Mouse (Mus musculus) gastrocnemius, adult 8-10 months (tissue): ENCODE data around the gene Fam227a. TPM values are rescaled to one million over a fixed set of nuclear protein-coding genes. Genes with fewer than 3 reads are reported as not detected.
A peak's percentile ranks its signal among the peaks of the same experiment; 100 is the strongest.
"Not testable (repeated sequence)": the region's sequence is repeated elsewhere in the genome, so short reads cannot be mapped to it uniquely, and the experiment has no call there.

Experiments used
- DNase-seq, 2 experiments: peaks; one replicate each; pipeline ENCODE4 v3.0.0; 2022; ENCODE audit warnings: low spot score in 2 of 2
- total RNA-seq, 4 experiments: library from RNA; stranded (reverse); gene quantifications; 2 replicates each; pipeline ENCODE4 v1.2.4; 2022

Gene Fam227a
- total RNA-seq, 4 experiments from 2014 or later: 0.27 to 1.1 (median 0.84) TPM

- no peak for DNase-seq
These were observed 25.9 kb upstream of the Fam227a start for GRCm38 (mm10) chr15:79684616-79685015.

- no peak for DNase-seq
These were observed 25.1 kb upstream of the Fam227a start for GRCm38 (mm10) chr15:79683707-79684465.

- no peak for DNase-seq
These were observed 24.4 kb upstream of the Fam227a start for GRCm38 (mm10) chr15:79683146-79683545.

GRCm38 (mm10) chr15:79681973-79682372 lies 23.2 kb upstream of the Fam227a start:
- DNase-seq: no peak

GRCm38 (mm10) chr15:79677936-79678335 lies 19.2 kb upstream of the Fam227a start:
- no peak for DNase-seq

- DNase-seq: not testable (repeated sequence)
These were observed 13.1 kb upstream of the Fam227a start for GRCm38 (mm10) chr15:79671828-79672348.

GRCm38 (mm10) chr15:79670972-79671299 lies 12.2 kb upstream of the Fam227a start:
- no peak for DNase-seq

GRCm38 (mm10) chr15:79670249-79670971 lies 11.7 kb upstream of the Fam227a start, which contains the start of gene Tomm22:
TSS of gene Tomm22 (plus strand) at chr15:79670861.
- DNase-seq: peak; percentile 70 to 84

GRCm38 (mm10) chr15:79669195-79669594 lies 10.4 kb upstream of the Fam227a start:
- no peak for DNase-seq

GRCm38 (mm10) chr15:79664666-79665065 lies 5.9 kb upstream of the Fam227a start:
- no peak for DNase-seq

GRCm38 (mm10) chr15:79661852-79662251 lies 3.1 kb upstream of the Fam227a start:
- DNase-seq: no peak

GRCm38 (mm10) chr15:79657837-79658530 lies 772 bp downstream of the Fam227a start:
- peak; percentile 67 to 71 for DNase-seq

- no peak for DNase-seq
These were observed 2.3 kb downstream of the Fam227a start for GRCm38 (mm10) chr15:79656451-79656850.

- DNase-seq: no peak
These were observed 7.3 kb downstream of the Fam227a start for GRCm38 (mm10) chr15:79651481-79651880.

- no peak for DNase-seq
These were observed 8.2 kb downstream of the Fam227a start for GRCm38 (mm10) chr15:79650569-79650968.

GRCm38 (mm10) chr15:79648130-79648529 lies 10.6 kb downstream of the Fam227a start:
- DNase-seq: no peak

- no peak for DNase-seq
These were observed 13.3 kb downstream of the Fam227a start for GRCm38 (mm10) chr15:79645483-79645882.

GRCm38 (mm10) chr15:79641135-79641817 lies 17.5 kb downstream of the Fam227a start:
- DNase-seq: no peak

- DNase-seq: no peak
These were observed 28.3 kb downstream of the Fam227a start for GRCm38 (mm10) chr15:79630471-79630870.

GRCm38 (mm10) chr15:79619770-79620414 lies 38.9 kb downstream of the Fam227a start:
- no peak for DNase-seq

- DNase-seq: no peak
These were observed 40.3 kb downstream of the Fam227a start for GRCm38 (mm10) chr15:79618456-79618855.
